Mouse (Mus musculus) olfactory bulb, adult 2 months (tissue): ENCODE data around the gene Actl6a. TPM values are rescaled to one million over a fixed set of nuclear protein-coding genes. Genes with fewer than 3 reads are reported as not detected.

Source experiments
- H3K27ac ChIP-seq: fragments of 200-500 bp; 2 replicates; pipeline ENCODE4 v1.5.1; 2012; ENCODE audit warnings: low read depth, low read length; ENCODE audit not compliant: insufficient read depth
- H3K4me1 ChIP-seq: fragments of 200-500 bp; 2 replicates; pipeline ENCODE4 v1.6.1; 2012; ENCODE audit warnings: low read length; ENCODE audit not compliant: control insufficient read depth, insufficient read depth
- H3K4me3 ChIP-seq: fragments of 200-500 bp; 2 replicates; pipeline ENCODE4 v1.5.1; 2012; ENCODE audit warnings: mild to moderate bottlenecking, low read depth, low read length, moderate library complexity; ENCODE audit not compliant: insufficient read depth
- CTCF ChIP-seq: fragments of 200-500 bp; IDR thresholded peaks from 2 replicates; pipeline ENCODE4 v1.5.1; 2012; ENCODE audit warnings: low read depth, mild to moderate bottlenecking, low read length, moderate library complexity; ENCODE audit not compliant: insufficient read depth
- POLR2A ChIP-seq: fragments of 200-500 bp; IDR thresholded peaks from 2 replicates; pipeline ENCODE4 v1.6.1; 2012; ENCODE audit warnings: mild to moderate bottlenecking, low read depth, low read length, moderate library complexity; ENCODE audit not compliant: insufficient read depth
- WGBS: fragments of 180-500 bp; shearing (Covaris S2); methylation state at CpG from one replicate; pipeline ENCODE4 v1.1.7; 2018; 5-methylcytosine and 5-hydroxymethylcytosine counted together
- polyA plus RNA-seq: library from polyadenylated mRNA; stranded (reverse); fragments of >200 nt; gene quantifications from 2 replicates; pipeline ENCODE4 v1.2.4, GENCODE M21; 2012; ENCODE audit warnings: low replicate concordance; ENCODE audit not compliant: missing spikeins, insufficient read depth, insufficient read length

Gene Actl6a
- polyA plus RNA-seq, 1 experiment, result not detected

DNA sequence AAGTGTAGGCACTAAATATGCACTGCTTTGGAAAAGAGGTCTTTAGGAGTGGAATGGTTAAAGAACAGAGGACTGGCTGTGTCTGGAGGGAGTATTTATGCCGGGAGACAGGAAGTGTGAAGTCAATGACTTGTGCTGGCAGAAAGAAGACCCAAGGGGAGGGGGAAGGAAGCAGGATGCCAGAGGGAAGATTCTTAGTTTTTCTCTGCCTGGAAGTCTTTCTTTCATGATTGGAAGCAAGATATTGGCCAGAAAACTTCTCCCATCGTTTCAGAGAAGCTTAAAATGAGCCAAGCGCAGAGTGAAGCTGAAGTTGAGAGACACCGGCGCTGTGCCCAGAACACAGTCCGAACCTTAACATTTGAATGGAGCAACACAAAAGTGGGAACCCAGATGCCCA, 36.9 kb upstream of the Actl6a start:
- Histone ChIP-seq H3K4me1 (no peaks in the 10 kb centered on the region), H3K27ac (no peak overlapping the region; the same call in 1 of the 2 replicates)

GRCm38 (mm10) chr3:32670196-32670595, 35.9 kb upstream of the Actl6a start:
- Histone ChIP-seq H3K4me3 (no peak overlapping the region), H3K4me1 (no peaks in the 10 kb centered on the region), H3K27ac (no peak overlapping the region)
- 97% methylated on average over 4 of the region's 4 CpGs for WGBS
- no peak for TF ChIP-seq CTCF
- TF ChIP-seq POLR2A, result no peak

More for the DNA sequence above, 36.9 kb upstream of the Actl6a start:
- H3K4me3 ChIP-seq, result no peak overlapping the region
- 26% methylated on average over 6 of the region's 6 CpGs for WGBS
- TF ChIP-seq POLR2A (no peak), CTCF (no peak)

GRCm38 (mm10) chr3:32673151-32673550, 32.9 kb upstream of the Actl6a start:
- Histone ChIP-seq H3K4me3 (no peak overlapping the region), H3K4me1 (no peaks in the 10 kb centered on the region), H3K27ac (no peak overlapping the region)
- TF ChIP-seq POLR2A (no peak), CTCF (no peak)

- WGBS, result 89% methylated on average over 6 of the region's 6 CpGs
- Histone ChIP-seq H3K4me1 (no peaks in the 10 kb centered on the region), H3K4me3 (no peak overlapping the region), H3K27ac (no peak overlapping the region)
- TF ChIP-seq POLR2A (no peak), CTCF (no peak)
Observed at GRCm38 (mm10) chr3:32676393-32676792, 29.7 kb upstream of the Actl6a start.

GRCm38 (mm10) chr3:32682910-32683531, 23.1 kb upstream of the Actl6a start:
- H3K4me3 ChIP-seq, result no peak overlapping the region
- no peak overlapping the region for H3K27ac ChIP-seq
- TF ChIP-seq POLR2A (no peak), CTCF (no peak)
- H3K4me1 ChIP-seq, result peaks cover 2% of the 10 kb centered on the region; the same call in 1 of the 2 replicates
- 83% methylated on average over 12 of the region's 12 CpGs for WGBS

GRCm38 (mm10) chr3:32684631-32685030, 21.5 kb upstream of the Actl6a start:
- peaks cover 2% of the 10 kb centered on the region; the same call in 1 of the 2 replicates for H3K4me1 ChIP-seq
- H3K4me3 ChIP-seq, result no peak overlapping the region
- no peak overlapping the region for H3K27ac ChIP-seq
- TF ChIP-seq POLR2A (no peak), CTCF (no peak)
- WGBS, result 87% methylated on average over 3 of the region's 3 CpGs

DNA sequence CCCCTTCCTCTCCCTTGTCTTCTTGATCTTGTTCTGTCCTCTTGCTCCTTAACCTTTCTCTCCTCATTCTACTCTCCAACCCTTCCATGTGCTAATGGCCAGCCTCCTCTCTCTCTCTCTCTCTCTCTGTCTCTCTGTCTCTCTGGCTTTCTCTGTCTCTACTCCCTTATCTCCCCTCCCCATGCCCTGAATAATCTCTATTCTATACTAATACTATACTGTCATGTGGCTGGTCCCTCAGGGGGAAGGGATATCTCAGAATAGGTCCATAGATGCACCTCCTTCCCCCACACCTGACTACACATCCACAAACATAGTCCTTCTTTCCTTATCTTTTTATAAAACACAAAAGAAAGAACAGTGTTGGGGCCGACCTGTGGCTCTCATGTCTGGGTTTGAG, 19.6 kb upstream of the Actl6a start:
- no peak for TF ChIP-seq POLR2A
- no peak for TF ChIP-seq CTCF
- H3K27ac ChIP-seq, result no peak overlapping the region
- H3K4me1 ChIP-seq, result peaks cover 2% of the 10 kb centered on the region; the same call in 1 of the 2 replicates
- WGBS, result 81% methylated on average over 1 of the region's 1 CpGs
- H3K4me3 ChIP-seq, result no peak overlapping the region

DNA sequence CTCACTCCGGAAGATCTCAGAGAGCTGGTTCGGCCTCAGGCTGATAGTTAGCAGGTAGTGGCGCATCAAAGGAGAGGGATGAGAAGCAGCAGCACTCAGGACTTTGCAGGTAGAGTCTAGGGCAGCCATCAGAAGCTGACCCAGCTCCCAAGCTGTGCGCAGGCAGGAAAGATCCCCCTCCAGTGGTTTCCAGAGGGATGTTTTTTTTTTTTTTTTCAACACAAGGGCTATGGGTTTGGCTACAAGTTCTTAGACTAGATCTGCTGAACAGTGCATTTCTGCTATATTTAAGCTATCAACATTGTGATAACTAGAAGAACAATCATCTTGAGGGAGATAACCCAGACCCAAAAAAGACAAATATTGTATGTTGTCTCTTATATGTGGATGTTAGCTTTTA, 18.9 kb upstream of the Actl6a start:
- peaks cover 2% of the 10 kb centered on the region; the same call in 1 of the 2 replicates for H3K4me1 ChIP-seq
- 85% methylated on average over 4 of the region's 4 CpGs for WGBS
- no peak overlapping the region for H3K27ac ChIP-seq
- no peak overlapping the region for H3K4me3 ChIP-seq
- no peak for TF ChIP-seq POLR2A
- TF ChIP-seq CTCF, result no peak

GRCm38 (mm10) chr3:32689567-32689999, 16.5 kb upstream of the Actl6a start:
- 80% methylated on average over 9 of the region's 9 CpGs for WGBS
- no peak overlapping the region for H3K27ac ChIP-seq
- H3K4me3 ChIP-seq, result no peak overlapping the region
- peaks cover 2% of the 10 kb centered on the region; the same call in 1 of the 2 replicates for H3K4me1 ChIP-seq
- TF ChIP-seq POLR2A (no peak), CTCF (no peak)
